37 mouse cellular contexts compared by ENCODE assay signal in genomic region chr7:81835430-81835829, GRCm38 (mm10). TPM values are rescaled to one million over a fixed set of nuclear protein-coding genes. Genes with fewer than 3 reads are reported as not detected.
"Had no signal": no experiment of that assay in that cellular context is flagged by ENCODE, and none has a peak within 500 bp of the region (broad histone marks: within the 10 kb centered on the region; RNA-seq: fewer than 3 reads in every experiment).

No protein-coding gene starts in this region.

- H3K9me3 ChIP-seq: heart, embryonic 13.5 days; heart, embryonic 15.5 days; hindbrain, embryonic 13.5 days; intestine, embryonic 15.5 days; limb, embryonic 10.5 days had no signal

- H3K36me3 ChIP-seq: heart, embryonic 13.5 days; heart, embryonic 15.5 days; hindbrain, embryonic 13.5 days; intestine, embryonic 15.5 days; limb, embryonic 10.5 days; limb, embryonic 12.5 days had no signal

- DNase-seq: gastrocnemius, adult 2 months; gastrocnemius, postnatal 10 days; gastrocnemius, postnatal 25 days; heart, adult 11 months; heart, adult 2 months; heart, postnatal 14 days; heart, postnatal 36 days; kidney, adult 18-20 months; kidney, adult 8-10 months; kidney, postnatal 10 days; kidney, postnatal 25 days; kidney, postnatal 4 days; liver had no signal

- H3K4me2 ChIP-seq: heart, embryonic 11.5 days; heart, embryonic 13.5 days; heart, embryonic 15.5 days; hindbrain, embryonic 13.5 days; intestine, embryonic 15.5 days; limb, embryonic 12.5 days had no signal

- H3K9ac ChIP-seq: heart, embryonic 13.5 days; heart, embryonic 15.5 days; hindbrain, embryonic 13.5 days; intestine, embryonic 15.5 days; limb, embryonic 12.5 days had no signal

- ATAC-seq: hindbrain, embryonic 16.5 days; inflammation-experienced regulatory T-cells, adult 6 months; intestine, embryonic 15.5 days; intestine, postnatal 0 days had no signal

- H3K27me3 ChIP-seq: heart, embryonic 13.5 days; heart, embryonic 15.5 days; hindbrain, embryonic 13.5 days; intestine, embryonic 15.5 days; limb, embryonic 12.5 days had no signal

- H3K4me1 ChIP-seq: hindbrain, embryonic 13.5 days; intestine, embryonic 15.5 days; limb, embryonic 10.5 days; limb, embryonic 12.5 days had no signal

- H3K27ac ChIP-seq: gastrocnemius, adult 2 months; heart, adult 2 months; heart, embryonic 13.5 days; heart, embryonic 15.5 days; hindbrain, embryonic 13.5 days; intestine, embryonic 15.5 days; layer of hippocampus, adult 2 months; left cerebral cortex, adult 2 months; limb, embryonic 10.5 days; limb, embryonic 12.5 days had no signal

- H3K4me3 ChIP-seq: gastrocnemius, adult 2 months; heart, adult 2 months; heart, embryonic 13.5 days; heart, embryonic 15.5 days; hindbrain, embryonic 13.5 days; intestine, embryonic 15.5 days; layer of hippocampus, adult 2 months; left cerebral cortex, adult 2 months; limb, embryonic 10.5 days; limb, embryonic 12.5 days had no signal

RNA-seq across cellular contexts. Expression of gene Gm10160, which starts 20.2 kb away (rescaled TPM):
- total RNA-seq: gastrocnemius, adult 2 months; gastrocnemius, postnatal 10 days; gastrocnemius, postnatal 25 days; gastrocnemius, postnatal 4 days; heart, adult 2 months; heart, postnatal 14 days; heart, postnatal 36 days; hematopoietic stem cell, adult 5-6 weeks; layer of hippocampus, adult 2 months; layer of hippocampus, postnatal 10 days; layer of hippocampus, postnatal 25 days; left cerebral cortex, adult 2 months; left cerebral cortex, postnatal 14 days; left cerebral cortex, postnatal 36 days had no signal
- polyA plus RNA-seq: frontal cortex, adult 2 months; heart, adult 2 months; heart, embryonic 11.5 days; heart, embryonic 13.5 days; heart, embryonic 15.5 days; heart, postnatal 0 days; hindbrain, embryonic 11.5 days; hindbrain, embryonic 13.5 days; hindbrain, embryonic 16.5 days; inflammation-experienced regulatory T-cells, adult 6 months; intestine, embryonic 15.5 days; intestine, postnatal 0 days; kidney, embryonic 14.5 days; kidney, embryonic 16.5 days; limb, embryonic 10.5 days; limb, embryonic 12.5 days; limb, embryonic 14.5 days had no signal
